Mouse (Mus musculus): ENCODE results near the gene Rnf213.

The Rnf213 gene

DNA sequence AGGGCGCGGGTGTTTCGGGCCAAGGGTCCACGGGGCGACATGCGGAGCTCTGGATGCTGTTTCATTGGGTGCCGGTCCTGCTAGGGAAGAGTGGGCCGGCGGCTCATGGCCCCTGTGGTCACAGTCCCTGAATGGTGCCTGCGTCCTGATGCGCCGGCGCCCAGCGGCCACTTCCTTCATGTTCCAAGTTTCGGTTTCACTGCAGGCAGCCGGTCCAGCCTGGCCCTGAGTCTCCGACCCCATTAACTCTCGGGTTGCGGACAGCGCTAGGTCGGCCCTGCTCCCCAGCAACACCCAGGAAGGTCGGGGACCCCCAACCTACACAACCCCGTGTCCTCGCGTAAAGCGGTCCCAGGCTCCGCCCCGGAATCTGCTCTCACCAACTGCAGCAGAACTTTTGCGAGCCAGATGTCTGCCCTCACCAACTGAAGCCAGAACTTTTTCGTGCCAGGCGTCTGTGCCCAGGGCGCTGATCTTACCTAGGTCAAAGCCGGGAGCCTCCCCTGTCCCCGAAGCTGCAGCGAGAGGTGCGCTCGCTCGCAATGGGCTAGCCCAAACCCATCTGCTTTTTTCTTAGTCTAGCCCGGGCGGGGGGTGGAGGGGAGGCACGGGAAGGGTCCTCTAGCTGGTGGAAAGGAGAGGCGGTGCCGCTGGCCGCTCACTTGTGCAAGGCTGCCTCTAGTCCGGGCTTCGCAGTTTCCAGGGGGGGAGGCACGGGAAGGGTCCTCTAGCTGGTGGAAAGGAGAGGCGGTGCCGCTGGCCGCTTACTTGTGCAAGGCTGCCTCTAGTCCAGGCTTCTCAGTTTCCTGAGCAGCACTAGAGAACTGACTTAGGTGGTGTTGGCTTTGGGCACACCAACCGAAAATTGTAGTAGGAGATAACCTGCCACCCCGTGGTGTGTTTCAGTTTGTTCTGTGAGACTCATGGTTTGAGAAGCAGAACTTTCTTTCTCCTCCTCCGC lies 2.3 kb upstream of the Rnf213 start:
- DNase-seq (ENCODE audit: low read depth, low spot score): peak; percentile 69

DNA sequence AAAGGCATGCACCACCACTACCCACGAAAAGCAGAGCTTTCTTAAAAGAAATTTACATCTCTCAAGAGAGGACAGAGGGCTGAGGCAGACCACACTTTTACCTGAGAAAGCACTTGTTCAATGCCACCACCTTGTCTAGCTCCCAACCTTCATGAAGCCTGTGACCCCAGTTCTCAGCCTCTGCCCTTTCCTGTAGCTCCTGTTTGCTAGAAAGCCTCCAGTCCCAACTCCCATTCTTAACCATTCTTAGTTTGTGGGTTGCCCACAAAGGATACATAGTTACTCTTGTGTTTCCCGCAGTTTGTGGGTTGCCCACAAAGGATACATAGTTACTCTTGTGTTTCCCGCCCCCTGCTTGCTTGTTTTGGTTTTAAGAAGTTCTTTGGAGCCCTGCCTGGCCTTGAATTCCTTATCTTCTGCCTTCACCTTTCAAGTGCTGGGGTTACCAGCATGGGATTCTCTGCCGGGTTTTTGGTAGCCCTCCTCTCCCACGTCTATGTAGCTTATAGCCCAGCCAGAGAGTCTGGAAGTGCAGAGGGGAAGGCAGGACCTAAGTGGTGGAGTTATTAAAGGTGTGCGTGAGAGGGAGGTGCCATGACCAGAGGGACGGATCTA lies 1.4 kb upstream of the Rnf213 start:
- DNase-seq (ENCODE audit: low read depth, low spot score): peak; percentile 33

DNA sequence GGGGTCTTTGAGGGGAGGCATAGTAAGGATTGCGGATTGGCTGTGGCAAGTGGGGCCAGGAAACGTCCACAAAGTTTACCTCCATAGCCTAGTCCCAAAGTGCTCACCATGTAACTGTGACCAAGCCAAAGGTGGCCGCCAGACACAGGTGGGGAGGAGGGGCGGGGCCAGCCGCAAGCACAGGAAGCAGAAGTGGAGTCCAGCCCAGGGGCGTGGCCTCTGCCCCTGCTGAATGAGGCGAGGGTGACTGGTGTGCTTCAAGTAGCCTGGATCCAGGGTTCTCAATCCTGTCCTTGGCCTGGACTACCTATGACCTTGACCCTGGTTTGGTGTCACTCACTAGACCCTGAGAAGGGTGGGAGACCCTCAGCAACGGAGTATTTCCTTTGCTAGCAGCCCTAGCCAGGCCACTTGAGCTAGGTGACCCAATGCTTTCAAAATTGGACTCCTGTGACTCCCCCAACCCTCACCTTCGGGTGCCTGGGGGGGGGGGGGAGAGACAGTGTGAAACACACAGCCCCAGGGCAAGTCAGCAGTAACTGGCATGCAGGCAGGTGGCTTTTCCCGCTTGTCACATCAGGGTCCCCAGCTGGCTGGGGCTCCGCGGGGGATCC lies 792 bp upstream of the Rnf213 start:
- DNase-seq (ENCODE audit: low read depth, low spot score): peak; percentile 84

DNA sequence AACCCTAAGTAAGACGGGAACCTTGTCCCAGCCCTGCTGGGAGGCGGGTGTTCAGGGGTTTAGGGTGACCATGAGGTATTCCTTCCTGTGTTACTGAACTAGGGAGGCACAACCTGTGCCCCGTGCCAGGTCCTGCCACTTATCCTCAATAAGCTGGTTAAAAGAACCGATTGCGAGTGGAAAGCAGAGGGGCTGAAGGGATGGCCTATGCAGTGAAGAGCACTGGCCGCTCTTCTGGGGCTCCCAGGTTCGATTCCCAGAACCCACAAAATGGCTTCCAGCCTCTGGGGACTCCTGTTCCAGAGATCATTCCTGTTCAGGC lies 544 bp downstream of the Rnf213 start:
- DNase-seq (ENCODE audit: low read depth, low spot score): no peak

DNA sequence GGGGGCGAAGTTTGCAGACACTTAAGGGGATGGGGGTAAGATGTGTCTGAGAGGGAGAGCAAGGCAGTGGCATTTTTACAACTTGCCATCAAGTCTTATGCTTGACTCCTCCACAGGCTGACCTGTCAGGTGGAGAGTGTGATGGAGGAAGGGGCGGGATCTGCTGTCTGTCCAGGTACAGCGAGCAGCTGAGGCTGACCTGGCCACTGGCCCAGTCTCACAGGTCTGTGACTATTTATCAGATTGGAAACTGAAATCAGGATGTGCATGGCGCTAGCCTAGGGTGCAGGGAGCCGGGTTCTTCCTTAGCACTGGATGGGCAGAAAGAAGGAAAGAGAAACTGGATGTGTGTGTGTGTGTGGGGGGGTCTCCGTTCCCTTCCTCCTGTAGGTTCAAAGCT lies 1.3 kb downstream of the Rnf213 start:
- no peak for DNase-seq (ENCODE audit: low read depth, low spot score)

DNA sequence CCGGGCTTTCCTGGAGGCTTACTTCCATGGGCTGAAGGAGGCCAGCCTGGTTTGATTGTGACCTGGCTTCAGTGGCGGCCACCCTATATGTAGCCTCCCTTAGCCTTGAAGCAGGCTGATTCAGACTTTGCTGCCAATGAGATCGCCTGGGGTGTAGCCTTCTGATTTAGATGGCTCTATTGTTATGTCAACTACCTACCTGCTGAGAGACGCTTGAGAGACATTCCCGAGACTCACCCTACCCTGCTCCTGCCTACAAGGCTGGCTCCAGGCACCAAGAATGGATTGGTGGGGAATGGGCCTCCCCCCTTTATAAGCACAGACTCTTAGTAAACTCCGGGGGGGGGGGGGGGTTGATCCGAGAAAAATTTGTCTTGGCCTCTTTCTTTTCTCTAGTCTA lies 2.5 kb downstream of the Rnf213 start:
- no peak for DNase-seq (ENCODE audit: low read depth, low spot score)

DNA sequence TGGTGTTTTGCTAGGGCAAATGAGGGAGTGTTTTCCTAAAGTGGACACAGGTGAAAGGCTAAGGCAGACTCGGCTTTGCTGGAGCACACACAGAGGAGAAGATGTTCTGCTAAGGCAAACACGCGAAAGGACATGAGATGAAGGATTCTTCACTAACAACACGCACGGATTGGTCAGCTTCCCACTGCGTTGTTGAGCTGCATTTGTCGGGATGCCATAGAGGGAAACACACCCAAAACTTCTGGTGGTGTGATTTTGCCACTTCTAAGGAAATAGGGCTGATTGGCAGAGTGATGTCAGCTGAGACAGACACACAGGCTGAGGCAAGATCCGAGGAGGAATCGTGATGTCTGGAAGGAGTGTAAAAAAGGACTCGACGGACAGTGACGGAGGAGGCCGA lies 3.0 kb downstream of the Rnf213 start:
- no peak for DNase-seq (ENCODE audit: low read depth, low spot score)

DNA sequence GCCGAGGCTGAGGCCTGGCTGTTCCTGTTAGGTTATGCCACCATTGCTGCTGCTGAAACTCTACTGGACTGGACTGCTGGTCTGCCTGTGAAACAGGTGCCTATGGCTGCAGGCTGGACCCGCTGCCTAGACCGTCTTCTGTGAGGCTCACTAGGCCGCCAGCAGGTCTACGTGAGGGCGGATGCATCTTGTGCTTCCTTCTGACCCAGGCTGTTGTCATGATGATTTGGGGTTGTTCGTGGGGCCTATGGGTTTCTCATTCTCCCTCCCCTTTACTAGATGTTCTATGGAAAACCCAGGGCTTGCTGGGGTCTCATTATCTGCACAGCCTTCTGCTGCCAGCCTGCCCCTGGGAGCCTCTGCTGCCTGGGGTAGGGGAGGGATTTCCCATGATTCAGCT lies 3.6 kb downstream of the Rnf213 start:
- no peak for DNase-seq (ENCODE audit: low read depth, low spot score)

DNA sequence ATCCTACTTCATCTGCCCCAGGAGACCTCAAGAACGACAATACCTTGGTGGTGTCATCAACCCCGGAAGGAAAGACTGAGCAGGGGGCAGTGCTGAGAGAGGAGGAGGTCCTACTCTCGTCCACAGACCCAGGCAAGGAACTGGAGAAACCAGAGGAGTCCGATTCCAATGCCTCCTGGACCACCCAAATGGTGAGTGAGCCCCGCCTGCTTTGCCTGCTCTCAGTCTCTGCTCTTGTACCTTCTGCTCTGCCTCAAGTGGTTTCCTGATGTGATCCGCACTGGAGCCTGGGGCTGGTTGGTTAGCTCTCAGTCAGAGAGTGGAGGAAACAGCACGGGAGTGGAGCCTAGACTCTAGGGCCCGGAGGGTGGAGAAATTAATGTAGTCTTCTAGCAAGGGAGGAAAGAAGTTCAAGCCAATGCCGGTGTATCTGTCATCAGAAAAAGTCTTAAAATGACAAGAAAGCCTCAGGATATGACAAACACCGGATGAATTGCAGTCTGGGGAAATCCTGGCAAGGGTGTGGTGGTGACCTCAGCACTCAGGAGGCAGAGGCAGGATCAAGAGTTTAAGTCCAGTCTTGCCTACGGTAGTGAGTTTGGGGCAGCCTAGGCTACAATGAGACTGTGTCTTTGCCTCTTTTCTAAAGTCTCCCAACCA lies 9.7 kb downstream of the Rnf213 start:
- no peak for DNase-seq (ENCODE audit: low read depth, low spot score)

DNA sequence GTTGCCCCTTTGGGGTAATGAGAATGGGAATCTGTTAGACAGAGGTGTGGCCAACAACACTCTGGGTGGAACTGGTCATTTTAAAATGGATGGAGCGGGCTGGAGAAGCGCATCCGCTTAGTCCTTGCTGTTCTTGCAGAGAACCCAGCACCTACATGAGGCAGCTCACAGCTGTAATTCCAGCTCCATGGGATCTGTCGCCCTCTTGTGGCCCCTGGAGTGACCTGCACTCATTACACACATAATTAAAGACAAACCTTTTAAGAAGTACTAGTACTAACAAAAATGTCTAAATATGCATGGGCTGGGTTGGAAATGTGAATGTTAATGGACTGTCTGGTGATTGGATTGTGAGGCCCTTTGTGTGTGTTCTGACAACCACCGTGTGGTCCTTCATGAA lies 11.7 kb downstream of the Rnf213 start:
- peak; percentile 82 for DNase-seq (ENCODE audit: low read depth, low spot score)

DNA sequence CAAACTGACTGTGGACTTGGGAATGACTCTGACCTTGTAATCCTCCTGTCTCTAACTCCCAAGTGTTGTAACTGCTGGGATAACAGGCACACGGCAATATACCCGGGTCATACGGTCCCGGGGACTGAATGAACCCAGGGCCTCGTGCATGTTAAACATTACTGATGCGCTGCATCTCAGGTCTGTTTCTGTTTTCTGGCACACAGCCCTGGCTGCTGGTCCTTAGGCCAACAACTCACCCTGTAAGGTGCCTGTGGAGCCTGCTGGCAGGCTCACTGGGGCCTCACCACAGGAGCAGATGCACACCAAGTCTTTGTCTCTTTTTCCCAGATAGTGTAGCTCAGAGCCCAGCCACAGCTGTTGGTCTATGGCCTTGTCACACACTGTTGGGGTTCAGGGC lies 14.5 kb downstream of the Rnf213 start:
- DNase-seq (ENCODE audit: low read depth, low spot score): no peak

DNA sequence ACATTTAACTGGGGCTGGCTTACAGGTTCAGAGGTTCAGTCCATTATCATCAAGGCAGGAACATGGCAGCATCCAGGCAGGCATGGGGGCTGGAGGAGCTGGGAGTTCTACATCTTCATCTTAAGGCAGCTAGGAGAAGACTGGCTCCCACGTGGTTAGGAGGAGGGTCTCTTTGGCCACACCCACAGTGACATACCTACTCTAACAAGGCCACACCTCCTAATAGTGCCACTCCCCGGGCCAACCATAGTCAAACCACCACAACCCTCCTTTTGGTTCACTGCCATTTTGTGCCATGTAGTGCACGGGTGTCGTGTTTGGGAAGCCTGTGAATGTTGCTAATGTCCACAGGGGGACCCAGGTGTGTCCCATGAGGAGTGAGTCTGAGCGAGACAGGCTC lies 15.1 kb downstream of the Rnf213 start:
- DNase-seq (ENCODE audit: low read depth, low spot score): no peak

DNA sequence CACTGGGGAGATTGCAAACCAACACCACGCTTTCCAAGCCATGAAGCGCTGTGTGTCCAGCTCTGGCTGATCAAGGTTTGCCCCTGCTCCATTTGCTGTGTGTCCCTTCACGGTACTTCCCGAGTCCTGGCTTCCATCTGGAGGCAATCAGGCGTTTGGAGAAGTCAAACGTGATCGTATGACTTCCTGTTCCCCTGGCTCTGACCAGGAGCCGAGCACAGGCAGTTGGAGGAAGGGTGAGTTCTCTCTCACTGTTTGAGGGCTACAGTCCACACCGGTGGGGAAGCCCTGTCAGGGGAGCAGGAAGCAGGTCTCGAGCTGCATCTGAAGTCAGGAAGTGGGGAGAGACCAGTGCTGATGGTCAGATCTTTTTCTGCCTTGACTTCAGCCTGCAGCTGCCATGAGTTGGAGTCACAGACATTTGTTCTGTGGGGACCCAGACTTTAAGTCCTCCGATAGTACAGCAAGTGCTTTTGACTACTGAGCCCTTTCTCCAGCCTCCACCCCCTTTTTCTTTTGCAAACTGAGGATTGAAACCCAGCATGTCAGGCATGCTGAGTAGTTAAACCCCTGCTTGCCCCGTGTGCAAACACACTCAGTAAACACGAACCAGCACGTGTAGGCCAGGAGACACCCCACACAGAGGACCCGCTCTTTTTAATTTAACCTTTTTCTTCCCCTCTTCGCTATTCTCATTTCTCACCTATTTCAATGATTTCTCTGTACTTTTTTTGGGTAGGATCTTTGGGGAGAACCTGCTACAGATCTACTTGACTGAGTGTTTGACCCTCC lies 26.6 kb downstream of the Rnf213 start:
- no peak for DNase-seq (ENCODE audit: low read depth, low spot score)

DNA sequence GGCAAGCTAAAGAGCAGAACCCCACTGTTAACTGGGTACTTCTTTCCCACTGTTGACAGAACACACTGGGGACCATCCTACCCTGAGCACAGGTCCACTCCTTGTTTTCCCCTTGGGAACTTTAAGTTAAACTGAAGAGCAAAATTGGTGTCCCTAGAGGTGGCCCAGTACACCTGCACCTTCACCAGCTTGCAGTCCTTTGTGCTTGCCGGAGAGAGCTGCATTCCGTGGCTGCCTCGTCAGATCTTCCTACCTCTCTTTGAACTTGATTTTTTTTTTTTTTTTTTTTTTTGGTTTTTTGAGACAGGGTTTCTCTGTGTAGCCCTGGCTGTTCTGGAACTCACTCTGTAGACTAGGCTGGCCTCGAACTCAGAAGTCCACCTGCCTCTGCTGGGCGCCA lies 27.5 kb downstream of the Rnf213 start:
- no peak for DNase-seq (ENCODE audit: low read depth, low spot score)

DNA sequence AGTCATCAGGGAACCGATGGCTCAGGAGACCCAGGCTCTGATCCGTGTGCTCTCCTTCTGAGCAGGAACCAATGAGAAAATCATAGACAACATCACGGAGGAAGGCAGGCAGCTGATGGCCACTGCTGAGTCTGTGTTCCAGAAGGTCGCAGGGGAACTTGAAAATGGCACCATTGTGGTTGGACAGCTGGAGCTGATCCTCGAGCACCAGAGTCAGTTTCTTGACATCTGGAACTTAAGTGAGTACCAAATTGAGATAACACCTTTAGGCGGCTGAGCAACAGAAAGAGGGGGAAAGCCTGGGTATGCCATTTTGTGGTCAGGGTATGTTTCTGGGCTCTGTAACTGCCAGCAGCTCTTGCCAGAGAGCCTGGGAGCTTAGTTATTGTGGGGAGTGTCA lies 34.5 kb downstream of the Rnf213 start:
- DNase-seq (ENCODE audit: low read depth, low spot score): no peak

DNA sequence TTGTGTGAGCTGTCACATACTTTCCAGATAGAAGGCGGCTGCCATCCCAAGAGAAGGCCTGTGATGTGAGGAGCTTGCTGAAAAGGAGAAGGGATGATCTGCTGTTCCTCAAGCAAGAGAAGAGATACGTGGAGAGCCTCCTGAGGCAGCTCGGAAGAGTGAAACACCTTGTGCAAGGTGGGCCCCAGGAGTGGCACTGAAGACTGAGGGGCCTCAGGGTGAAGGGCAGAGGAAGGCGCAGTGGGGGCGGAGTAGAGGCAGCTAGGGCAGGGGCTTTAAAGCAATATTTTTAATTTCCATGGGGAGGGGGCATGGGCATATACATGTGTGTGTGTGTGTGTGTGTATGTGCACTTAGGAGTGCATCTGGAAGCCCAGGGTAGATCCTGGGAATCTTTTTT lies 35.1 kb downstream of the Rnf213 start:
- no peak for DNase-seq (ENCODE audit: low read depth, low spot score)

DNA sequence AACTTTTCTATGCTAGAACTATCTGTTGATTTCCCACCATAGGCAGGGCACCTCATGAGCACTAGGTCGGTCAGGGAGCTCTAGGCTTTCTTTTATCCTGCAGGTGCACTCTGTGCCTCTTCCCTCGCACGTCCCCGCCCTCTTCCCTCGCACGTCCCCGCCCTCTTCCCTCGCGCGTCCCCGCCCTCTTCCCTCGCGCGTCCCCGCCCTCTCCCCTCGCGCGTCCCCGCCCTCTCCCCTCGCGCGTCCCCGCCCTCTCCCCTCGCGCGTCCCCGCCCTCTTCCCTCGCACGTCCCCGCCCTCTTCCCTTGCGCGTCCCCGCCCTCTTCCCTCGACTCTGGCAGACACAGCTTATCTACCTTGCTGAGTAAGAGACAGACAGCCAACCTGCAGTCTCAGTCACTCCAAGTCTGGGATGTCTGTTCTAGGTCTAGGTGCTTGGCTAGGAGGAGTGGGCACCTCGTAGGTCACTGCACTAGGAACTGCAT lies 35.8 kb downstream of the Rnf213 start:
- peak; percentile 95 for DNase-seq (ENCODE audit: low read depth, low spot score)

DNA sequence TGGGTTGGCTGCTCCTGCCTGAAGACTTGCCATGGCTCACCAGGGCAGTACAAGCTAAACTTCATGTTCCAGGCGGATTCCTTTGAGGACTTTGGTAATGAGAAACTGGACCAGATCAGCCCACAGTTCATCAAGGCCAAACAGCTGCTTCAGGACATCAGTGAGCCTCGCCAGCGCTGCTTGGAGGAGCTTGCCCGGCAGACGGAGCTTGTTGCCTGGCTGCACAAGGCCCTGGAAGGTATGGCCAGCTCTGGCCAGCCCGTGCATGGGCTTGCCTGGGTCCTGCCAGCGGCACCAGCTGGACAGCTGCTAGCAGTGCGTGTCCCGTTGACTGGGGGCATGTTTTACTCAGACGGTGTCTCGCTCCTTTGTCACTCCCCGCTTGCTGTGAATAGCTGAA lies 38.6 kb downstream of the Rnf213 start:
- no peak for DNase-seq (ENCODE audit: low read depth, low spot score)

DNA sequence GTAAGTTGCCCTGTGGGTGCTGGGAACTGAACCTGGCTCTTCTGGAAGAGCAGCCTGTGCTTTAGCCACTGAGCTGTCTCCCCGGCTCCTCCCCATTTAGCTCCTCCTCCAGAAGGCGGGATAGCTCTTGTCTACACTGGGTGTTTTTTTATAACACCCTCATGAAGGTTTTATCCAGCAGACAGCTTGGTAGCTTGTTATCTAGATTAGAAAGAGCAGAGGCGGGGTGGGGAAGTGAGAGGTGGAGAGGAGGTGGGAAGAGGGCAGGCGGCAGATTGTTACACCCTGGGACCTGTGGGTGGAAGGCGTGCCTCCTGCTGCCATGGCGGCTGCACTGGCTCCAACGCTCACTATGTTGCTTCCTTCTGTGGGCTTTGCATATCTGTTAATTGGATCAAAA lies 39.8 kb downstream of the Rnf213 start:
- no peak for DNase-seq (ENCODE audit: low read depth, low spot score)

DNA sequence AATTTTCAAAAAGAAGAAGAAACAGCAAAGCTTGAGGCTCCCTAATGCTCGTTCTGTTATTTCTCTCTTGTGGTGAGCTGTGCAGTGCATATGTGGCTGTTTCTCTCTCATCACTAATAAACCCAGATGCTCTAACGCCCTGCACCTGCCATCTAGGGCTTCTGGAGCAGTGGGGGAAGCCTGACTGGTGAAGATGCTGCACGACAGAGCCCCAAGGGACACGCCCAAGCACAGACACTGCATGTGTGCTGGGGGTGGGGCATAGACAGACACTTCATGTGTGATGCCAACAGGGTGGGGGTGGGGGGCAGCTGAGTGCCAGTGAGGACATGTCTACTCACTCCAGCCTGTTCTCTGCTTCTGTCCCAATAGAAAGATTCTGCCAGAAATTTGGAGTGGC lies 41.4 kb downstream of the Rnf213 start:
- no peak for DNase-seq (ENCODE audit: low read depth, low spot score)

Measured in CD4-positive, CD25-positive, alpha-beta regulatory T cell, adult 2 months (primary cell).